Mouse (Mus musculus): Measurements from ENCODE around the gene Cth.

- TF ChIP-seq CTCF (IDR thresholded peaks at IDR 0.05; ENCODE audit: borderline replicate concordance, control insufficient read depth, extremely low read depth, insufficient read depth, low read length, poor library complexity) (no peak), POLR2A (IDR thresholded peaks at IDR 0.05; ENCODE audit: control insufficient read depth, extremely low read depth, insufficient read depth, low read length, poor library complexity) (no peak)
Observed at GRCm38 (mm10) chr3:157865848-157866247, 59.0 kb downstream of the Cth start.
